Mouse (Mus musculus): ENCODE measurements at regions not wholly inside any gene's neighbourhood (a gene's known extent, or its start where the extent isn't known, plus 50 kb on each side); places are given as distances from the start of the nearest gene placed in this dataset.

- no peak for TF ChIP-seq POLR2A (IDR thresholded peaks at IDR 0.05; ENCODE audit: insufficient read depth, low read depth, low read length)
- TF ChIP-seq EP300 (IDR thresholded peaks at IDR 0.05; ENCODE audit: insufficient read depth, low read depth, low read length), result no peak
- no peak for TF ChIP-seq CTCF (IDR thresholded peaks at IDR 0.05)
Observed at GRCm38 (mm10) chr9:30308281-30308680, 118.6 kb upstream of the Snx19 start.

Measured in heart, adult 2 months (tissue).